Mouse (Mus musculus) mouse embryonic stem cell (cell line): Measurements from ENCODE around the gene Map7.

Experiments used
- in situ Hi-C, 2 experiments: fragments of 300-500 bp; cut with MboI; formaldehyde crosslinking; loops; 1 replicate in 1 of 2; 3 replicates in 1 of 2; pipeline ENCODE4 v1.14.3; 2019 to 2020; ENCODE audit warnings: low sequenced_read_pairs in 2 of 2, low pct_unique_long_range_greater_than_20kb in 1 of 2, mixed read lengths in 1 of 2; ENCODE audit not compliant: unreplicated experiment in 1 of 2

Map7 gene

DNA sequence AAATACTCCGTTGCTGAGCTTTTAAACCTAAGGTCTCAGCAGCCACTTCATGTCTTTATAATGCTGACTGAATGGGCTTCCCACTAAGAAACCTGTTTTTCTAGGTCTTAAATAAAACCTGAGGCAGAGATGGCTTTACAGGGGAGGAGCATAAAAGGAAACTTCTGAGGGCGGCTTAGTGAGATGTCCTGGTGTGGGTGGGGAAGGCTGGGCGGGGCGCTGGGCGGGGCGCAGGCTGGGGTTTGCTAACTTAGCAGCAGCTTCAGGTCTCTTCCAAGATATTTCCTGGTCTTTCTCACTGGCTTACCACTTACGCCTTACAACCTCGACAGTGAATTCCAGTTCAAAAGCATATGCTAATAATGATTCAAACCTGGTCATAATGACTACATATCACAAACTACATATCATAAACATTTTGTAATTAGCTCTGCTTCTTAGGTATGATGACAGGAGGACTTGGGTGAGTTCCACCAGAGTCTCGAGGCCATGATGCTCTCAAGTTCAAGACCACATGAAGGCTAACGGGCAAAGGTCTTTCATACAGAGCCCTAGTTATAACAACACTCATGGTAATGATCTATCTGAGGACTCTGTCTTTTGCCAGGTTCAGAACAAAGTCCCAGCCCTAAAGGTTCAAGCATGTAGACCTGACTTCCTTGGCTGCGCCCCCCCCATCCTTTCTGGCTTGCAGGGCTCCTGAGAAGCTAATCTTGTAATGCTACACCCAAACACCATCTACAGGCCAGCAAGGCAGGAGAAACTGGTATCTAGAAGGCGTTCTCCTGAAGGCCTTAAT lies 30.7 kb downstream of the Map7 start:
- in situ Hi-C loops, result no loop called here

DNA sequence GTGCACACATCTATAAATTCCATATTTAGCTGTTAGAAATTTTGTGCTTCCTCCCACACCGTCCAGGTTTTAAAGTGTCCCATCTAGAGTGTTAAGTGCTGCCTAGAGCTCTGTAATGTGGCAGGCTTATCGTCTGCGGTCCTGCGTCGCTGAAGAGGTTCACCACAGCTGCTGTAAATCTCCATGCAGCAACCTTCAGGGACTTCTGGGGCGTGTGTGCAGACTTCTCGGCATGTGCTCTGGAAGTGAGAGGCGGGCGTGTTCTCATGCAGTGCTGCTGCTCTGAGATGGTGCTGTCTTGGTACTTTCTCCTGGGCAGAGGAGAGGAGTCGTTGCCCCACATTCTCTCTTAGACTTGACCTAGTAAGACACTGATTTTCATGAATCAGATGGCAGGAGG lies 32.9 kb downstream of the Map7 start:
- in situ Hi-C loops, result no loop called here

DNA sequence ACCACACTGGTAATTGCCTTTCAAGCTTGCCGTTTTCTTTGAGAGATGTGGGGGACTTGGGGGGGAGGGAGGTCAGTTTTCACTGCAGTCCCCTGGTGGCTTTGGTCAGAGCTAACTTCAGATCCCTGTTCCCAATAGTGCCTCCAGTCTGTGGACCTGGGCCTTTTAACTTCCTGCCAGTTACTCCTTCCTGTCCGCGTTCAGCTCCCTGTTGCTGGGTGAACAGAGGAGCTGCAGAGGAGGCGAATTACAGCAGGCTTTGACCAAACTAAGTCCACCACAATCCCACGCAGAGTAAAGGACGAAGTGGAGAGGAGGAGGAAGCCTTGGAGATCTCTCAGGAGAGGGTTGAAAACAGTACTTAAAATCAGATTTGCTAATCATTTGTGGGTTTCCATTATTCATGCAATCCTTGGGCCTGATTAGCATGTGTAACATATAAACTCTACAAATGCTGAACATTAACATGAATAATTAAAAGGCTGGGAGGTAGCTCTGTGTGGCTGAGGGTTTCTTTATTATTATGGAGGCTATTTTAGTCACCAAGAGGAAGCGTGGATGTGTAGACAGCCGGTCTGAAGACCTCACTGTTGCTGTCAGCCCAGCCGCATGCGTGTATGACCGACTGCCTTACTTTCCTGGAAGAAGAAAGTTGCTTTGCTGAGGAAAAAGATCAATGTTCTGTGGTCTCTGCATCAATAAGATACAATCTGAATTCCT lies 33.6 kb downstream of the Map7 start:
- in situ Hi-C loops, result no loop called here

DNA sequence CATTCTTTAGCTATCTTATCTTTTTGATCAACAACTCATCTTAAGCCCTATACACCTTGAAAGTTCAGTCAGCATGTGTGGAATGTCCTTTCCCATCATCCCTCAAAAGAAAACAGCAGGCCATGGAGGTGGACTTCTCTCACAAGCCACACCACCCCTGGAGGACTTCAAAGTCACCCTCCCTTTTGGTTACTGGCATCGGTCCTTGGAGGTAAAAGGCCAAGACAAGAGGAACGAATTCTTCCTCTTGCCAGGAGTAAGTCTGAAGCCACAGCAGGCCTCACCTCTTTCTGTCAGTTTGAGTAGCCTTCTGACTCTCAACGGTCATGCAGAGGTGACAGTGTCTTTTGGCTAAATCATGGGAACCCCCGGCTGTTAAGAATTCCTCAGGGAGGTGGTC lies 36.1 kb downstream of the Map7 start:
- in situ Hi-C loops, result no loop called here

DNA sequence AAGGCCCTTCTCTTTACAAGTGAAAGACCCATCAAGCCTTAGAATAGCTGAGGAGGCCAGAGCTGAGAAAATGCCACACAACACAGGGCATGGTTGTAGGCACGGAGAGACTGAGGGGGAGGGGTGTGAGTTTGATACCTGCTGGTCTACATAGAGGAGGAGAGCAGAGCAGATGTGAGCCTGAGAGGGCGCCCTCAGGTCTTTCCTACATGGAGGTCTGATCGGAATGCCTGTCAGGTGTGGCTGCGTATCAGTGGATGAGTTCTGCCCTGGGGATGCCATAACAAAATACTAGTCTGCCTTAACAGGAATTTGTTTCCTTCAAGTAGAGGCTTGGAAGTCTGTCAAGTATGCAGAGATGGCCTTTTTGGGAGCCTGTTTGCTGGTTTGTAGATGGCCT lies 37.0 kb downstream of the Map7 start:
- in situ Hi-C loops, result no loop called here

- in situ Hi-C loops, result no loop called here
These were observed 37.5 kb downstream of the Map7 start for GRCm38 (mm10) chr10:20185806-20186205.

GRCm38 (mm10) chr10:20186800-20187273 lies 38.6 kb downstream of the Map7 start:
- in situ Hi-C loops, result no loop called here

- in situ Hi-C loops, result no loop called here
These were observed 42.0 kb downstream of the Map7 start for GRCm38 (mm10) chr10:20190139-20190747.

DNA sequence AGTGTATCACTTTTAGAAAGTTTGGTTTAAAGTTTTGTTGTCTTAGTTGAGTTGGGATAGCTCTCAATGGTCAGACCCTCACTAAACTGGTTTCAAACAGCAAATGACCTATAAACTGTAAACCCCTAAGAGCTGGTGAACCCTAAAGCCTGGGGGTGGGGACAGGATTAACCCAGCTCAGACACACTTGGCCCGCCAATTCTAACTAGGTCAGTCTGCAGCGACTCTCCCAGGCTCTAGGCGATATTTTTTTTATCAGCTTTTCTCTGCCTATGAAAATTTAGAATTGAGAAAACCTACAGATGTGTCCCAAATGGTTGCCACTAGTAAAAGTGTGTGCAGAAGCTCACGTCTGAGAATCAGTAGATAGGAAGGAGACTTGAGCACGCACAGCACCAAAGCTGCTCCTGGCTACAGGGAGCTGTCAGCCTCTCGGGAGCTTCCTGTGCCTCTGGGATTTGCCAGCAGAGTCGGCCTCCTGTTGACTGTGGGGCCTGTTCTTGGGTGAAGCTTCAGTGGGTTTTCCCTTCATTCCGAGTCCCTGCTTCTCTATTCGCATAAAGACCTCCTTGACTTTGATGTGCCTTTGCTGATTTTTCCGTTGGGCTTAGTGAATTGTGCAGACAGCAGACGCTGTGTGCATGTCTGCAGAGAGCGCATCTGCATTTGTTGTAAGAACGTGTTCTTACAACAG lies 46.7 kb downstream of the Map7 start:
- in situ Hi-C loops, result no loop called here

- in situ Hi-C loops, result no loop called here
These were observed 48.8 kb downstream of the Map7 start for GRCm38 (mm10) chr10:20197039-20197438.

DNA sequence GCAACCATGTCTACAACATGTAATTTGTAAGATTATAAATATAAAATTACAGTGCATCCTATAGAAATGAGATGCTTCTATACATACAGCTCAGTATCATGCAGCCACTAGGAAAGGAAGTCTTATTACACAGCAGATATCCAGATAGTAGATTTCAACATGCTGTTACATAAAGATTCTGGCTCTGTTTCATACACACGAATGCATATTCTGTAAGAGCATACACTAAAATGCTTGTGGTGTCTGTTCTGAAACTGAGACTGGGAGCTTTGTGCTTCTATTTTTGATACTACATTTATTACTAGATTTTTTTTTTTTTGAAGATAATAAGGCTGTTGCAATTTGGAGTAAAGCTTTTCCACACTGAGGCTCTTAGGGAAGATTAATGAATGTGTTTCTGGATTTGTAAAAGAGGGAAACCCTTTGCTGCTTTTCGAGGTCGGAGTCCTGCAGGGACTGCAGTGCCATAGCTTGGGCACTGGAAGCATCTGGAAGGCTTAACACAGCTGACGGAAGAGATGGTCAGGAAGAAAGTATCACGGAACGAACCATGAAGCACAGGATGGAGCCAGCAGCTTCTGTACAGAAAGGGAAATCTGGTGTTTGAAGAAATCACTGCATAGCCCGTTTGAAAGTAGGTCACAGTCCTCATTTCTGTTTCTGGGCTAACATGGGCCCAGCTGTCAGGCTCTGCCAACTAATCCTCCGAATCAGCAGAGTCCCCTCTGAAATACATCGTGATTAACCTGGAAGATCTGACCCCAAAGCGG lies 50.9 kb downstream of the Map7 start:
- in situ Hi-C loops, result no loop called here

- in situ Hi-C loops, result no loop called here
These were observed 53.0 kb downstream of the Map7 start for GRCm38 (mm10) chr10:20201236-20201635.

DNA sequence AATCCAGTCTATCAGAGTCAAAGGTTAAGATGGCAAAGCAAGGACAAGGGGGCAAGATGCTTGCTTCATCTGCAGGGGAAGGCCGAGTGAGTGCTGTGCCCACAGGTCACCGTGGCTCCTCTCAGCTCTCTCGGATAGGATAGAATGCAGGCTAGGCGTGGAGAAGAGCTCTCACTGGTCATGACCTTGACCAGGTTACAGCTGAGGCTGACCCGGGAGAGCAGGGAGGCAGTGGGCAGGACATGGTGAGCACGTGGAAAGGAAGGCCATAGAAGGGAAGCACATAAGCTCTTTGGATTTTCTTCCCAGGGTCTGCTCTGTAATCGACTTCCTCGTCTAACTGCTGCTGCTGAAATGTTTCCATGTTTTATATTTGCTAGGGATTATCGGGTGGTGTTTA lies 53.9 kb downstream of the Map7 start:
- in situ Hi-C loops, result no loop called here

- in situ Hi-C loops, result no loop called here
These were observed 54.5 kb downstream of the Map7 start for GRCm38 (mm10) chr10:20202818-20203217.

- in situ Hi-C loops, result no loop called here
These were observed 55.2 kb downstream of the Map7 start for GRCm38 (mm10) chr10:20203502-20203901.

DNA sequence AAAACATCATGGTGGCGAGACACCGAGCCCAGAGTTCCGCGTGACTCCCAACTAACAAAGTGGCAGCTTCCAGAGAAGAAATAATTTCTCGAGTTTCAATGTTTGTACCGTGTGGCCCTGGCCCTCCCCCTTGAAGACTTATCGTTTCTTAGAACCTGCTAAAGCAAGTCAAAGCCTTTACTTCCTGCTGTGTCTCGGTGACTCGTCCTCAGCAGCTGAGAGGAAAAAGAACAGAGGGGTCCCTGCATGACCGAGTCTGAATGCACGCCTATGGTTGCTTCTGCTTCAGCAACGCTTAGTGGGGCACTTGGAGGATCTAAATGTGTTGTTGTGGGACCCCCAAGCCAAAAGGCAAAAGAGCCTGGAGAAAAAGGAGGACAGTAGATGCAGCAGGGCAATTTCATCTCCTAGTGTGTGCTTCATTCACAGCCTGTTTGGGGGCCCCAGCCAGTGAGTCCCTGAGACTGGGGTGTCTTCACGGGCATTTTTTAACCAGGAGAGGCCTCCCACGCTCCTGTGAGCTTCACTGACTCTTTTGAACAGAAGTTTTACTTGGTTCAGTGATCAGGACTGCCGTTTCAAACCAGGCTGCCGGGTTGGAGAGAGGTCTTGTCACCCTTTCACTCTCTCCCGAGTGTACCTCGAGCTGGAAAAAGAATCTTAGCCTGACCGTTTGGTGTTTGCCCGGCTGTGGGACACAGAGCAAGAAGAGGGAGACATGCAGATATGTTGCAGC lies 56.6 kb downstream of the Map7 start:
- in situ Hi-C loops, result no loop called here

DNA sequence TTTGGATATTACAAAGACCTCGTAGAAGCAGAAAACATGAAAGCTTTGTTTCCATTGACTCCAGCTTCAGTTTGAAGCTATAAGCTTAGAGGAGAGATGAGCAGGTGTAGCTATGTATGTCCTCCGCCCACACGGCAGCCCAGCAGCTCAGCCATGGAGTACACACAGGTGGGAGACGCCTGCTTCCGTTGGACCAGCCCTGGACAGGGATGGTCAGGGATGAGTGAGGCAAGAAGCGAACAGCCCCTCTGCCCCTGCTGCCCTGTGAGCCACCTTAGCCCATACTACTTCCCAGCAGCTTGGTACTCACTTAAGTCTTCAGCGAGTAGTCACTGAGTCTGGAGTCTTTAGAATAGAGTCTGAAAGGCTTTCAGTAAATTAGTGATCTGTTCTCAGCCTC lies 58.7 kb downstream of the Map7 start:
- in situ Hi-C loops, result no loop called here
